7 mouse cellular contexts compared by ENCODE assay signal in genomic region chr19:25610411-25611111, GRCm38 (mm10). TPM values are rescaled to one million over a fixed set of nuclear protein-coding genes. Genes with fewer than 3 reads are reported as not detected.
DNase-seq lines count a peak whose midpoint lies in the region; ATAC-seq and TF ChIP-seq lines count a peak whose summit lies in the region.

No protein-coding gene starts in this region.

- under 1% methylated on average over 61 of the region's 71 CpGs for WGBS in embryonic facial prominence, embryonic 11.5 days
- WGBS in hindbrain, embryonic 11.5 days: 0% methylated on average over 41 of the region's 71 CpGs
- 1% methylated on average over 36 of the region's 71 CpGs for WGBS in lung, postnatal 0 days

- H3K27ac ChIP-seq in embryonic facial prominence, embryonic 11.5 days (replicated peaks; ENCODE audit: low read depth, low read length): no peak overlapping the region
- H3K27ac ChIP-seq in hindbrain, embryonic 11.5 days (ENCODE audit: low read depth, low read length): no peak overlapping the region
- H3K27ac ChIP-seq in lung, postnatal 0 days (ENCODE audit: low read length): no peak overlapping the region

- peak overlapping the region; percentile 33 for H3K4me3 ChIP-seq in embryonic facial prominence, embryonic 11.5 days (ENCODE audit: low read depth, low read length)
- peak overlapping the region; percentile 31 for H3K4me3 ChIP-seq in hindbrain, embryonic 11.5 days (ENCODE audit: low read depth, low read length)
- H3K4me3 ChIP-seq in lung, postnatal 0 days (ENCODE audit: low read depth, low read length): peak overlapping the region; percentile 31

- TF ChIP-seq CTCF in lung, postnatal 0 days (IDR thresholded peaks at IDR 0.05): no peak

- no peak for TF ChIP-seq EP300 in lung, postnatal 0 days (IDR thresholded peaks at IDR 0.05)

- intact Hi-C loops in left cerebral cortex, postnatal 10 days (cut with DNase I): no loop called here

- no peak for ATAC-seq in embryonic facial prominence, embryonic 11.5 days (replicated peaks; ENCODE audit: insufficient number of reproducible peaks, low FRiP score, low TSS enrichment, low read depth)
- peak; percentile 36 for ATAC-seq in hindbrain, embryonic 11.5 days (ENCODE audit: low FRiP score)
- ATAC-seq in lung, postnatal 0 days: peak; percentile 43

- peak overlapping the region; percentile 28; the same call in 1 of the 2 replicates for H3K9ac ChIP-seq in embryonic facial prominence, embryonic 11.5 days (replicated peaks; ENCODE audit: low read length)
- H3K9ac ChIP-seq in hindbrain, embryonic 11.5 days (ENCODE audit: low read depth, low read length): no peak overlapping the region
- no peak overlapping the region for H3K9ac ChIP-seq in lung, postnatal 0 days (replicated peaks; ENCODE audit: low read depth)

- H3K4me2 ChIP-seq in embryonic facial prominence, embryonic 11.5 days (ENCODE audit: low read depth, low read length): peak overlapping the region; percentile 59
- H3K4me2 ChIP-seq in hindbrain, embryonic 11.5 days (replicated peaks; ENCODE audit: low read depth, low read length): peak overlapping the region; percentile 61
- peak overlapping the region; percentile 61 for H3K4me2 ChIP-seq in lung, postnatal 0 days (replicated peaks; ENCODE audit: low read depth, low read length)

- DNase-seq in layer of hippocampus, postnatal 10 days (ENCODE audit: low spot score in 2 of 2): peak; percentile 15 to 30
- DNase-seq in layer of hippocampus, postnatal 36 days: no peak
- no peak for DNase-seq in embryonic facial prominence, embryonic 11.5 days (ENCODE audit: low spot score)
- peak; percentile 67 for DNase-seq in hindbrain, embryonic 11.5 days (ENCODE audit: low spot score)
- DNase-seq in lung, postnatal 0 days (ENCODE audit: low spot score): no peak
- DNase-seq in testis, postnatal 10 days (ENCODE audit: low spot score): peak; percentile 67
- no peak for DNase-seq in left cerebral cortex, postnatal 10 days (ENCODE audit: extremely low spot score in 1 of 2, low spot score in 2 of 2)

- H3K9me3 ChIP-seq in embryonic facial prominence, embryonic 11.5 days (replicated peaks; ENCODE audit: control insufficient read depth, low read length): no peaks in the 10 kb centered on the region
- no peaks in the 10 kb centered on the region for H3K9me3 ChIP-seq in hindbrain, embryonic 11.5 days (ENCODE audit: control insufficient read depth, low read length)
- H3K9me3 ChIP-seq in lung, postnatal 0 days (ENCODE audit: low read length): no peaks in the 10 kb centered on the region

- peaks cover 81% of the 10 kb centered on the region for H3K27me3 ChIP-seq in embryonic facial prominence, embryonic 11.5 days (ENCODE audit: control insufficient read depth, insufficient read depth, low read length)
- peaks cover 94% of the 10 kb centered on the region for H3K27me3 ChIP-seq in hindbrain, embryonic 11.5 days (ENCODE audit: control insufficient read depth, insufficient read depth, low read length)
- peaks cover 90% of the 10 kb centered on the region for H3K27me3 ChIP-seq in lung, postnatal 0 days (replicated peaks; ENCODE audit: insufficient read depth, low read length)

- H3K4me1 ChIP-seq in embryonic facial prominence, embryonic 11.5 days (ENCODE audit: control insufficient read depth, insufficient read depth, low read length): peaks cover 19% of the 10 kb centered on the region
- H3K4me1 ChIP-seq in hindbrain, embryonic 11.5 days (replicated peaks; ENCODE audit: control insufficient read depth, insufficient read depth, low read length): peaks cover 15% of the 10 kb centered on the region
- H3K4me1 ChIP-seq in lung, postnatal 0 days (ENCODE audit: insufficient read depth, low read depth, low read length): peaks cover 16% of the 10 kb centered on the region

- no peaks in the 10 kb centered on the region for H3K36me3 ChIP-seq in embryonic facial prominence, embryonic 11.5 days (replicated peaks; ENCODE audit: control insufficient read depth, insufficient read depth, low read depth, low read length)
- no peaks in the 10 kb centered on the region for H3K36me3 ChIP-seq in hindbrain, embryonic 11.5 days (ENCODE audit: control insufficient read depth, insufficient read depth, low read length)
- H3K36me3 ChIP-seq in lung, postnatal 0 days (ENCODE audit: insufficient read depth, low read length): no peaks in the 10 kb centered on the region

RNA-seq across cellular contexts. Expression of gene Dmrt3, which starts 0.5 kb away (rescaled TPM):
- 1 to 10 TPM; 1.7 to 2.2 TPM for total RNA-seq in layer of hippocampus, postnatal 10 days (2021)
- total RNA-seq in layer of hippocampus, postnatal 36 days (2021): under 1 TPM; 0.65 to 0.86 TPM
- polyA plus RNA-seq in embryonic facial prominence, embryonic 11.5 days (2014; fragmentation: Nextera tagmentation; extraction: Ambion mirVana): 1.6 and 2.9 TPM in 2 replicates
- 0.67 and 1.2 TPM in 2 replicates for polyA plus RNA-seq in hindbrain, embryonic 11.5 days (2014; fragmentation: Nextera tagmentation; extraction: Ambion mirVana)
- 0.07 and 0.24 TPM in 2 replicates for polyA plus RNA-seq in lung, postnatal 0 days (2015; fragmentation: Nextera tagmentation; extraction: Ambion mirVana)
- total RNA-seq in left cerebral cortex, postnatal 10 days (2021): under 1 TPM in 1 of 2 experiments, not detected in 1; 0.19 TPM

Comparison
In these comparisons a context has a peak if more than half of its experiments do, and no peak if none do; other contexts are left out.
1. DNase-seq: peak in layer of hippocampus, postnatal 10 days (2 of 2), hindbrain, embryonic 11.5 days (single experiment) and testis, postnatal 10 days (single experiment); none in layer of hippocampus, postnatal 36 days (0 of 2), embryonic facial prominence, embryonic 11.5 days (single experiment), lung, postnatal 0 days (single experiment) and left cerebral cortex, postnatal 10 days (0 of 2).
2. Peak in every context shown above with its lines, with median percentiles within 50 percentile points of each other: H3K4me2 ChIP-seq and H3K4me3 ChIP-seq.